ENCODE assay signal across 8 mouse cellular contexts in genomic region chr4:40584940-40585571, GRCm38 (mm10).
A peak's percentile ranks its signal among the peaks of the same experiment; 100 is the strongest.
DNase-seq lines count a peak whose midpoint lies in the region; ATAC-seq lines count a peak whose summit lies in the region.

No protein-coding gene starts in this region.

- peak; percentile 55 for DNase-seq in adrenal gland, postnatal 14 days
- DNase-seq in adrenal gland, postnatal 25 days: no peak
- DNase-seq in liver (peak; percentile 3), MN1 (ENCODE audit: low spot score) (no peak)
- no peak for DNase-seq in liver, embryonic 11.5 days (ENCODE audit: low spot score)
- DNase-seq in gastrocnemius, postnatal 14 days: peak; percentile 63
- DNase-seq in midbrain, embryonic 10.5 days (ENCODE audit: low spot score): no peak

- H3K27me3 ChIP-seq in liver, embryonic 11.5 days (replicated peaks; ENCODE audit: control insufficient read depth, insufficient read depth, low read length): no peaks in the 10 kb centered on the region
- no peaks in the 10 kb centered on the region for H3K27me3 ChIP-seq in lung, embryonic 16.5 days (ENCODE audit: control insufficient read depth, insufficient read depth, low read depth, low read length)
- H3K27me3 ChIP-seq in midbrain, embryonic 10.5 days (ENCODE audit: low read depth, poor library complexity, severe bottlenecking): no peaks in the 10 kb centered on the region

- no peaks in the 10 kb centered on the region for H3K4me1 ChIP-seq in liver, embryonic 11.5 days (replicated peaks; ENCODE audit: control insufficient read depth, insufficient read depth, low read length)
- H3K4me1 ChIP-seq in lung, embryonic 16.5 days (replicated peaks; ENCODE audit: control insufficient read depth, insufficient read depth, low read length): no peaks in the 10 kb centered on the region
- H3K4me1 ChIP-seq in midbrain, embryonic 10.5 days: no peaks in the 10 kb centered on the region

- no peaks in the 10 kb centered on the region for H3K36me3 ChIP-seq in liver, embryonic 11.5 days (ENCODE audit: control insufficient read depth, insufficient read depth, low read length)
- no peaks in the 10 kb centered on the region for H3K36me3 ChIP-seq in lung, embryonic 16.5 days (ENCODE audit: control insufficient read depth, insufficient read depth, low read length)
- H3K36me3 ChIP-seq in midbrain, embryonic 10.5 days: no peaks in the 10 kb centered on the region

- intact Hi-C loops in gastrocnemius, postnatal 14 days (cut with DNase I; ENCODE audit: low total_unique reads): no loop called here

- no peak overlapping the region for H3K27ac ChIP-seq in liver, embryonic 11.5 days (ENCODE audit: low read depth, low read length)
- H3K27ac ChIP-seq in lung, embryonic 16.5 days (ENCODE audit: low read length): no peak overlapping the region
- no peak overlapping the region for H3K27ac ChIP-seq in midbrain, embryonic 10.5 days (replicated peaks)

- ATAC-seq in liver, embryonic 11.5 days (replicated peaks; ENCODE audit: low FRiP score): no peak
- peak; percentile 80 for ATAC-seq in lung, embryonic 16.5 days (ENCODE audit: low read depth)

- H3K9ac ChIP-seq in liver, embryonic 11.5 days (ENCODE audit: low read depth, low read length): no peak overlapping the region
- H3K9ac ChIP-seq in lung, embryonic 16.5 days (ENCODE audit: low read length): no peak overlapping the region

- no peak overlapping the region for H3K4me2 ChIP-seq in liver, embryonic 11.5 days
- no peak overlapping the region for H3K4me2 ChIP-seq in lung, embryonic 16.5 days (ENCODE audit: low read depth, low read length)

- 56% methylated on average over 3 of the region's 3 CpGs for WGBS in liver, embryonic 11.5 days
- WGBS in lung, embryonic 16.5 days: 54% methylated on average over 3 of the region's 3 CpGs
- 78% methylated on average over 3 of the region's 3 CpGs for WGBS in midbrain, embryonic 10.5 days

- no peaks in the 10 kb centered on the region for H3K9me3 ChIP-seq in liver, embryonic 11.5 days (ENCODE audit: control insufficient read depth, low read length)
- no peaks in the 10 kb centered on the region for H3K9me3 ChIP-seq in lung, embryonic 16.5 days (ENCODE audit: control insufficient read depth, low read length)
- no peaks in the 10 kb centered on the region for H3K9me3 ChIP-seq in midbrain, embryonic 10.5 days (replicated peaks)

- no peak overlapping the region for H3K4me3 ChIP-seq in liver, embryonic 11.5 days (ENCODE audit: low read depth, low read length)
- no peak overlapping the region for H3K4me3 ChIP-seq in lung, embryonic 16.5 days (ENCODE audit: low read length)
- H3K4me3 ChIP-seq in midbrain, embryonic 10.5 days: no peak overlapping the region

Comparison
In these comparisons a context has a peak if more than half of its experiments do, and no peak if none do; other contexts are left out.
1. DNase-seq: peak in adrenal gland, postnatal 14 days (single experiment), liver (single experiment) and gastrocnemius, postnatal 14 days (single experiment); none in adrenal gland, postnatal 25 days (single experiment), liver, embryonic 11.5 days (single experiment), MN1 (single experiment) and midbrain, embryonic 10.5 days (single experiment).